Mouse (Mus musculus): ENCODE measurements at regions not wholly inside any gene's neighbourhood (a gene's known extent, or its start where the extent isn't known, plus 50 kb on each side); places are given as distances from the start of the nearest gene placed in this dataset.
A peak's percentile ranks its signal among the peaks of the same experiment; 100 is the strongest.

DNA sequence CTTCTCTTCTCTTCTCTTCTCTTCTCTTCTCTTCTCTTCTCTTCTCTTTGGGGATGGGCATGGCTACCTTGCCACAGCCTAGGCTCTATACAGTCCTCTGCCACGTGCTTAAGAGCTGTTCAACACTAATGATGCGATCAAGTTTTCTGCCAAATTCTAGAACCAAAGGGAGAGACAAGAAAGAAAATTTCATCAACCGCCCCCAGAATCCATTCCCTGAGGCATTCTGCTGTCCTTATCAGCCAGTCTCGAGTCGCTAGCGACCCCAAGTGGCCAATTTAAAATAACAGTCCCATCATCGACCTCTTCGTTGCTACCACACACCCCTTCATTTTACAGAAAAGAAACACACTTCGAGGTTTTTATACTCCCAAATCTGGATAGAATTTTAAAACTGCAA lies 171.5 kb downstream of the Qdpr start:
- intact Hi-C loops (cut with DNase I) = loop anchor here (1.0 to 5.0 kb wide), 4 partner anchors 124 to 974 kb away; no protein-coding TSS in a partner anchor
- peak; percentile 86 to 91 for DNase-seq

GRCm38 (mm10) chr5:45278005-45278432 lies 172.0 kb downstream of the Qdpr start:
- DNase-seq = peak in 1 of 2 experiments; percentile 14
- intact Hi-C loops (cut with DNase I) = loop anchor here (1.0 to 5.0 kb wide), 4 partner anchors 124 to 974 kb away; no protein-coding TSS in a partner anchor

DNA sequence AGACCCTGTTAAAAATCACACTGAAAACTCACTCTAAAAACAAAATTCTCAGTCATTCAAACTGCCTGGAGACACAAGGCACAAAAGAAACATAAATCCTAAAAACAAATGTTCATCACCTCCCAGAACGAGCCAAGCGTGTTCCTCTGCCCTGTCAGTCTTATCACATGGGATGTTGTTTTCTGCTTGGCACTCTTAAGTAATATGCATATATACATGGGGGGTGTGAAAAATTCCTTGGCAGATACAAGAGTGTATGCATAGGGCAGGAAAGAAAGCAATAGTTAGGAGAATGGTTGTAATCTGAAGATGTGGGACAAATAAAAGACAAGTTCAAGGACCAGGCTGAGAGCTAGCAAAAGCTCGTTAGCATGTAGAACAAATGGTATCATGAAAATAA lies 179.4 kb downstream of the Qdpr start:
- DNase-seq = no peak
- intact Hi-C loops (cut with DNase I) = loop anchor here (5.0 kb wide), 1 partner anchor 243 kb away; no protein-coding TSS in a partner anchor

DNA sequence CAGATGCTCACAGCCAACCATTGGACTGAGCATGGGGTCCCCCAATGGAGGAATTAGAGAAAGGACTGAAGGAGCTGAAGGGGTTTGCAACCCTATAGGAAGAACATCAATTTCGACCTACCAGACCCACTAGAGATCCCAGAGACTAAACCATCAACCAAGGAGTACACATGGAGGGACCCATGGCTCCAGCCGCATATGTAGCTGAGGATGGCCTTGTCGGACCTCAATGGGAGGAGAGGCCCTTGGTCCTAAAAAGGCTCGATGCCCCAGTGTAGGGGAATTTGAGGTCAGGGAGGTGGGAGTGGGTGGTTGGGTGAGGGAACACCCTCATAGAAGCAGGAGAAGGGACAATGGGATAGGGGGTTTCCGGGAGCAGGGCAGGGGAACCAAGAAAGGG lies 180.6 kb downstream of the Qdpr start:
- no peak for DNase-seq
- intact Hi-C loops (cut with DNase I) = no loop called here

- DNase-seq = no peak
- intact Hi-C loops (cut with DNase I) = no loop called here
Observed at GRCm38 (mm10) chr5:45266914-45267313, 183.1 kb downstream of the Qdpr start.

- DNase-seq = no peak
- intact Hi-C loops (cut with DNase I) = no loop called here
Observed at GRCm38 (mm10) chr5:45258486-45258885, 191.6 kb downstream of the Qdpr start.

GRCm38 (mm10) chr5:45256256-45256999 lies 193.6 kb downstream of the Qdpr start:
- intact Hi-C loops (cut with DNase I) = no loop called here

DNA sequence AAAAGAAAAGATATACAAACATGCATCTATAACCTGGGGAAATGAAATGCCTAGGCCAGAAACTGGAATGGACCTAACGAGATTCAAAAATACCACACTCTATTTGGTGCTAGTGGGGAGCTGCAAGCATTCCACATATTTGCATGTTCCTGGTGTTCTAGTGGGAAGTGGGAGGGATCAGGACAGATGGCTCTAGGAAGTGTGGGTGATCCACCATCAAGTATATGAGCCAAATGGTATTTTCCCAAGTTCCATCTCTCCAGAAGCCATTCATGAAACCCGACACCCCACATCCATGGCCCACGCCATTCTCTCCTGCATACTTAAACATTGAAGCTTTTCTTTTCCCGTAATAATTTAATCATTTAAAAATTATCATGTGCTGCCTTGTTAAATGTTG lies 218.2 kb downstream of the Qdpr start:
- no peak for DNase-seq
- intact Hi-C loops (cut with DNase I) = no loop called here

More at GRCm38 (mm10) chr5:45256256-45256999, 193.6 kb downstream of the Qdpr start:
- DNase-seq = no peak

DNA sequence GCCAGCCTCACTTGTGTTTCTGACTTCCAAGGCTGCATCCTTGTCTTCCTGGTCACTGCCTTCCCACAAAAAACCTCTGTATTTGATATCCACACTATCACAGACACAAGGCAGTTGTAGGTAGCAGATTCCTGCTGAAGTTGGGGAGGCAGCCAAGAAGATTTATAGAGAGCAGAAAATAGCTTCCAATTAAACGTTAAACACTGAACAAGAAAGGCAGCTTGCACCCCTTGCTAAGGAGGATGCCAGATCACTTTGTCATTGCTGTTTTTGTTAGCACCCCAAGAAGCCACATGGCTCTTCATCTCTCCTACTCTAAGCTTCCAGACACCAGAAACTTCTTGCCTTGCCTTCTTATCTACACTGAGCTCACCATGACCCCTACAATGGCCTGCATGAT lies 219.9 kb downstream of the Qdpr start:
- intact Hi-C loops (cut with DNase I) = no loop called here
- DNase-seq = no peak

DNA sequence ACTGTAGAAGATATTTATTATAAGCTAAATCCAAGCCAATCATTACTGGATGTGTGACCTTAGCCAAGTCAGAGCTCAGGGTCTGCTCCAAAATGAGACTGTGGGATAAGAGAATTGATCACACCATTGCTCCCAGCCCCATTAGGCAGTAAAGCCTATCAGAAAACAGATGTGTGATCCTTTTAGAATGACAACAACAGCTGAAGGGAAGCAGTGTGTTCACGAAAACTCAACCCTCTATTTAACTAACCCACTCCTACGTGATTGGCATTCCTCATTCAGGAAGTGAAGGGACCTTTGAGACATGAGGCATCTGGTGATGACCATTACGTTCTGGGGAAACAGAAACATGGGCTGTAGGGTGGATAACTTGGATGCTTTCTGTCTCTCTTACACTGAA lies 220.6 kb downstream of the Qdpr start:
- DNase-seq = no peak
- intact Hi-C loops (cut with DNase I) = no loop called here

- intact Hi-C loops (cut with DNase I) = no loop called here
- DNase-seq = no peak
Observed at GRCm38 (mm10) chr5:45228226-45228927, 221.7 kb downstream of the Qdpr start.

GRCm38 (mm10) chr5:45220272-45220916 lies 229.6 kb downstream of the Qdpr start:
- intact Hi-C loops (cut with DNase I) = no loop called here
- peak; percentile 19 to 30 for DNase-seq

- intact Hi-C loops (cut with DNase I) = no loop called here
Observed at GRCm38 (mm10) chr5:45219558-45219957, 230.5 kb downstream of the Qdpr start.

GRCm38 (mm10) chr5:45219101-45219500 lies 230.9 kb downstream of the Qdpr start:
- intact Hi-C loops (cut with DNase I) = no loop called here
- no peak for DNase-seq

More at GRCm38 (mm10) chr5:45219558-45219957, 230.5 kb downstream of the Qdpr start:
- no peak for DNase-seq

GRCm38 (mm10) chr5:45214475-45214874 lies 235.6 kb downstream of the Qdpr start:
- intact Hi-C loops (cut with DNase I) = no loop called here
- no peak for DNase-seq

DNA sequence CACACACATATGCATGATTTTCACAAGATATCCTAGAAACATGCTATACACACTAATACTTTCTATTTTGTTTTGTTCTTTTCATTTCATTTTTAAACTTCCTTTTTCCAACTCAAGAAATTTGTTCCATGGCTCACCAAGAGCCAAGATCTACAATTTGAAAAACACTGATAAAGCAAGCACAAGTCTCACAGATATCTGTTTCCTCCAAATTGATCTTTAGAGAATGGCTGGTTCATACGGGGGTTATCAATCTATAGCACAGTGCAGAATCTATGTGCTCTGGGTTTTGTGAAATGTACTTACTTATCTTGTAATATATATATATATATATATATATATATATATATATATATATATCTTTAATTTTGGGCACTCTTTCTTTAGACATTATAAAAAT lies 251.6 kb downstream of the Qdpr start:
- intact Hi-C loops (cut with DNase I) = no loop called here
- no peak for DNase-seq

GRCm38 (mm10) chr5:45196159-45196558 lies 253.9 kb downstream of the Qdpr start:
- no peak for DNase-seq
- intact Hi-C loops (cut with DNase I) = no loop called here

DNA sequence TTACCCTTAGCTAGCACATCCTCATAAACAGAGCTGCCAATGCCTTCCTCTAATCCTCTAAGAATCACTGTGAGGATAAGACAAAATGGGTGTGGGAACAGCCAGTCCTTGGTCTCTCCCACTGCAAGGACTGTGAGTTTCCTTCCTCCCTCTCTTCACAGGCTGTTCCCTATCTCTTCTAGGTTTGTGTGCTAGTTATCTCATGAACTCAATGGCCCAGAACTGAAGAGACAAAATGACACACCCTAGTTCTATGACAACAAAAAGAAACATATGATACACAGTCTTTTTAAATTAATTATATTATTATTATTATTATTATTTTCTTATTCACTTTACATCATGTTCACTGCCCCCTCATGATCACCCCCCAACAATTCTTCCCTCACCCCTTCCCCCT lies 257.7 kb downstream of the Qdpr start:
- intact Hi-C loops (cut with DNase I) = no loop called here

DNA sequence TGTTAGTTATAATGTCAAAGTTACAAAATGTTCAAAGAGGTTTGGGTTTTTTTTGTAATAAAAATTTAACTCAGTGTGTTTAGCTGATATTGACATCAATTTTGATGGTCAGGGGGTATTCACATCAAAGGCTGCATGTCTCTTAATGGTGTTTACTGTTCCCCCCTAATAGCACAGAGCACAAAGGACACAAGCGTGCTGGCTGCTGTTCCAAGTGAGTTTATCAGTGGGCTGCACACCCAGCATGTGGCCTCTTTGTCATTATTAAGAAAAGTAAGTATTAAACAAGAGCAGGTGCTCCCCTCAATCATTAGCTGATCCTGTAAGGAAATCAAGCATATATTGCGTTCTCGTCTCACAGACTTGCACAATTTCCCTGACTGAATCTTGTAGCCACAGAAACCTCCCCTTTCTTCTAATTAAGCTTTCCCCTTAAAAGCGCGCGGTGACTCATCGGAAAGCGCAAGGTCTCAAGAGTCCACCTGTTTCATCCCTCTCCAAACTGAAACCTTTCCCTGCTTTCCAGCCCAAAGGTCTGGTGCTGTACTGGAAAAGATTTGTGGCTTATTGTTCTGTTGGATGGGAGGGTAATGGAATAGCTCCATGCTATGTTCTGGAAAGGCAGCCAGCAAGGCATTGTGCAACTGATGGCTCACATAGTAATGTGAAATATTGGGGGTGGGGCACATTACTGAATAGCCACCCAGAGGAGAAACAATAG lies 276.8 kb downstream of the Qdpr start:
- DNase-seq = peak in 1 of 2 experiments; percentile 2
- intact Hi-C loops (cut with DNase I) = no loop called here

More for the DNA sequence above, 257.7 kb downstream of the Qdpr start:
- DNase-seq = no peak

DNA sequence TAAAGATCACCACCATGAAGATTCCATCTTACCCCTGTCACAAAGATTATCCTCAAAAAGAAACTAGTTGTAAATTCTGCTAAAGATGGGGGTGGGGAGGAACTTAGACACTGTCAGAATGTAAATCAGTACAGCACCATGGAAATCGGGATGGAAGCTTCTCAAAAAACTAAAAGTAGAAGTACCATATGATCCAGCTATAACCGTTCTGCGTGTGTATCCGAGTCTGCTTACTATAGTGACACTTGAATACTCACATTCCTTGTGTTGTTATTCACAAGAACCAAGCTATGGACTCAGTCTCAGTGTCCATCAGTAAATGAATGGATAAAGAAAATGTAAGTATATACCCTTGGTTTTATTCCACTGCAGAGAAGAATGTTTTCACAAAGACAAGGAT lies 290.8 kb downstream of the Qdpr start:
- DNase-seq = no peak
- intact Hi-C loops (cut with DNase I) = no loop called here

GRCm38 (mm10) chr5:45154936-45155335 lies 295.1 kb downstream of the Qdpr start:
- intact Hi-C loops (cut with DNase I) = no loop called here
- DNase-seq = no peak

Measured in heart, postnatal 10 days (tissue).